Mouse (Mus musculus): ENCODE data around the gene Rnf220.

Gene Rnf220

DNA sequence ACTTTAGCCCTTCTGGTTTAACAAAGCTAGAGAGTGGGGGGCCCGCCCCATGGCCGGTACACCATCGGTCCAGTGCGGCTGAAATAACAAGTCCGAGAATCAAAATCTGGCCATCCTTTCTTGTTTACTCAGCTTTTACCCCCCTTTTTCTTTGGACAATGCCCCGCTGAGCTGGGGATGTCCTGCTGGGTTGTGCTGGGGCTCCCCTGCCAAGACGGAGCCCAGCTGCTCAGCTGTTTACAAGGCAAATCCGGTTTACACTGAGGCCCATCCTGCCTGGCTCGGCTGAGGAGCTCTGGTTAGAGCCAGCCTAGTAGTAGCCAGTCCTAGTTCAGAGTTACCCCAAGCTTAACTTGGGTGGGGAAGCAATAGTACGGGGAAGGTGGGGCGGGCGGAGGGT, 154.1 kb downstream of the Rnf220 start:
- DNase-seq (ENCODE audit: low read depth, low spot score) = no peak

DNA sequence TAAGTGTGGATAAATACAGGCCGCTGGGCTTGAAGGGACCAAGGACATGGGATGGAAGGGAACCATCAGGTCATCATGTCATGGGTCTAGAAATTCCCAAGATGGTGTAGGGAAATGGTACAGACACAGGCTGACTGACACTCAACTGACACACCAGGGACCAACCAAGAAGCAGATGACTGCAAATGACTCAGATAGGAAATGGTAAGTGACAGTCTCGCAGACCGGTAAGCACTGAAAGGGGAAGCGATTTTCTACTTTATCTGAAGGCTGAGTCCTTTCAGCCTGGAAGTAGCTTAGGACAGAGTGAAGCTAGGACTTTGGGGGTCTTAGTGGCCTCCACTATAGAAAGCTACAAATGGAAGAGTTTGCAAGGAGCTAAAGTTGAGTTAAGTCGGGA, 155.6 kb downstream of the Rnf220 start:
- no peak for DNase-seq (ENCODE audit: low read depth, low spot score)

DNA sequence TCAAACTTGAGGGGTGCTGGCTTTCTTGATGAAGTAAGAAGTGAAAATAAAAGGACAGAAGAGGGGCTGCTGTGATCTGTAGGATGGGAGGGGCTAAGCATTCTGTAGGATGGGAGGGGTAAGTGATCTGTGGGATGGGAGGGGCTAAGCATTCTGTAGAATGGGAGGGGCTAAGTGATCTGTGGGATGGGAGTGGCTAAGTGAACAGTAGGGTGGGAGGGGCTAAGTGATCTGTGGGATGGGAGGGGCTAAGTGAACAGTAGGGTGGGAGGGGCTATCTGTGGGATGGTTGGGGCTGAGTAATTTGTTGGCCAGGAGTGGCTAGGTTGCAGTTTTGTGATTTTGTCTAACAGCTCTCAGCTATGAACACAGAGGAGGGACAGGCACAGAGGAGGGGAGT, 157.1 kb downstream of the Rnf220 start:
- no peak for DNase-seq (ENCODE audit: low read depth, low spot score)

DNA sequence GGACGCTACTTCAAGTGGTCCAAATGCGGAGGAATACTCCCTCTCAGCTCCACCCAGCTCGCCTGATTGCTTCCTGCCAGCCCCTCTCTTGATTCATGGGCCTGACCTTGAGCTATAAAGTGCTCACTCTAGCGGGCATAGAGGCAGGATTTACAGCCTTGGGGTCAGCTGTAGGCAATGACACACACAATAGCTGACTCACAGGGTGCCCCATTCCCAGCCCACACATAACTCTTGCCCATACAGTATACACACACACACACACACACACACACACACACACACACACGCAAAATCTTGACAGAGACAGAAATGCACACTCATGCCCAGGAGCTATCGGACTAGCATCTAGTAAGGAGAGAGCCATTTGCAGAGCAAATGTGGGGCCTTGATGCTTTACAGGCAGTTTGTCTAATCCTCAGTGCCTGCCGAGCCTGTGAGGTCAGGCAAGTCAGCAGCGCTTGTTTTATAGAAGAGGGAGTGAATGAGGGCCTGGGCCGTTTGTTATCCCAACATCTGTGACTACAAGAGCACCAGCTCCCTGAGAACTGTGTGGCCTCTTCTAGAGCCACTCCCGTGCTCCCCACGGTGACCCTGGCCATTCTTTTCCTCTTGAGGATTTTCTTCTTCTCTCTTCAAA, 165.9 kb downstream of the Rnf220 start:
- no peak for DNase-seq (ENCODE audit: low read depth, low spot score)

DNA sequence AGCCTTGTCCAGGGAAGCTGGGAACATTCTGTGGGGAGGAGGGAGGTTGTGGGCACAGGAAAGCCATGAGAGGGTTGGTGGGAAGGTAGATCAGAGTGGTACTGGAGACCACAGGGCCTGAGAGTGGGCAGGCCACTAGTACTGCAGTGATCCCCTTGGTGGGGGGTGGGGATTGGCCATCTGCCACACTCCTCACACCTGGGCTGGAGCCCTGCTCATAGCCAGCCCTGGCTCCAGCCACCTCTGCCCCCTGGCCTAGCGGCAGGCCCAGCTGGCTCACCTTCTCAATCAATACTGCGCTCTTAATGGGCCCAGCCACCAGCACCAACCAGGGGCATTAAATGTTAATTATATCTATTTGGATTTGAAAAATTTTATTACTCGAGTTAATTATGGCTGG, 166.7 kb downstream of the Rnf220 start:
- no peak for DNase-seq (ENCODE audit: low read depth, low spot score)

DNA sequence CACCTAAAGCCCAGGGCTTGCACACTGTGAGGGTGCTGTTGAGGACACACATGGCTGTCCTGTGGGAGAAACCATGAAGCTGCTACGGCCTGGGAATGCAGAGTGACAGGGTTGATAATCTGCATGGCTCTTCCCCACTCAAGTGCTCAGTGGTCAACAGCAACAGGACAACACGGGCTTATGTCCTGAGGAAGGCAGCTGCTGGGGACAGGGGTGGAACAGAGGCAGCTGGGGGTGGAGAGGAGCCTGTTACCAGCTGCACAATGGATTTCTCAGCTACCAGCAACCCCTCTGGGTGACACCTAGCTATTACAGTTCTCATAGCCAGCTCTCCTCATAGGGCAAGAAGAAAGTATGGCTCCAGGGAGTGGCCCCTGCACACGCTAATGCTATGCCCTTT, 169.9 kb downstream of the Rnf220 start:
- no peak for DNase-seq (ENCODE audit: low read depth, low spot score)

DNA sequence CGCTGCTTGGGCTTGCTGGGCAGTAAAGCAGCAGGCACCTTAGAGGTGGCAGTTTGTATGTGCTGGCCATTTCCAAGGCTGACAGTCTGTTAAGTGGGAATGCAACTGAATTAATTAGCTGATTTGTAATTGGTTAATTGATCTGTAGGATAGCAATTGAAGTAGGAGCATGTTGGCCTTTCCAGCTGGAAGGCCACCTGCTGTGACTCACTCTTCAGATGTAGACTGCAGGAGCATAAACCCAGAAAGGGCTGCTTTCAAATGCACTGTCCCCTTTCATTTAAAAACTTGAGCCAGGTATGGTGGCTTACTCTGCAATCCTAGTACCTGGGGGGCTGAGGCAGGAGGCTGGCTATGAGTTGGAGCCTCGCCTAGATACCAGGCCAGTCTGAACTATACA, 171.8 kb downstream of the Rnf220 start:
- DNase-seq (ENCODE audit: low read depth, low spot score) = no peak

DNA sequence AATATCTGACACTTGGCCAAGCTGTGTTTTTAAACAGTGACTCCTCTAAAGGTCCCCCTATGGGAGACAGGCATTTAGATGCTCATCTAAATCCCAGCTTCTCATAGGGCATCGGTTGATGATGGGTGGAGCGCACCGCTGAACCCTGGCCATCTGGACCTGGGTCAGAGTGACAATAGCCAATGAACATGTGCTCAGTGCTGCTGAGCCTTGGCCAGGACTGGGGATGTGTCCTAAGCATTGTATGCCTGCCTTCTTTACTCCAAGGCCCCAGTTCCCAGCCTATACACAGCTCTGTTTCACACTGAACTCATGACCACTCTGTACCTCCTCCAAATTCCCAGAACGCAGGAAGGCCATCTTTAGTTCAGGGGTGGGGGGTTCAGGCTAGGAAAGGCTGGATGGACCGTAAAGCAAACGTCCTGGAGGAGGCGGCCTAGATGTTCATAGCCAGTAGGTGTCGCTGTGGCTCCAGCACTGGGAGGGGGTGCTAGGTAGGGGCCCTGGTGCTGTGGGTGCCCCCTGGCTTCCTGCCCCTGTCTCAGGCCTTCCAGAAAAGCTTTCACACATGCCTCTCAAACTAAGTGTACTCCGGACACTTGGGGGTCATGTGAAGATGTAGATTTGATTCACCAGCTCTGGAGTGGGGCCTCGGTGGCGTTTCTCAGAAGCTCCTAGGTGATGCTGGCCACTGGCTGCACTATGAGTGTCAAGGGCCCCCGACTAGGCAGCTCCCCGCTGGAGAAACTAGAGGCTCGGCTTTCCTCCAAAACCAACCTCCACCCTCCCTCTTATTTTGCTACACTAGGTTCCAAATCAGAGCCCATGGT, 173.1 kb downstream of the Rnf220 start:
- DNase-seq (ENCODE audit: low read depth, low spot score) = no peak

DNA sequence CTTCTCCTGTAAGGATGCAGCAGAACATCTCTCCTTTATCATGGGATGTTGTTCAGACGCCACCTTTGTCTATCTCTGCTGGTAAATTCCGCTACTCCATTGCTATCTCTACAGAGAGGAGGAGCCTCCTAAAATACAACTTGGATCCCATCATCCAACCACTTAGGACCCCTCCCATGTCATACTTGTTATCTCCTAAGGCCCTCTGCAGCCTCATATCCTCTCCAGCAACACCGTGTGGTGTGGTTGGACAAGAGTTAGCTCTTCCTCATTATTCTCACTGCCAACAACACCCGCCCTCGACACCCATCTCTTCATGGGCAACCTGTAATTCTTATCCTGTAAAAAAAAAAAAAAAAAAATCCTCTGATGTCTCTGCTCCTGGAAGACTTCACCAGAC, 175.8 kb downstream of the Rnf220 start:
- no peak for DNase-seq (ENCODE audit: low read depth, low spot score)

DNA sequence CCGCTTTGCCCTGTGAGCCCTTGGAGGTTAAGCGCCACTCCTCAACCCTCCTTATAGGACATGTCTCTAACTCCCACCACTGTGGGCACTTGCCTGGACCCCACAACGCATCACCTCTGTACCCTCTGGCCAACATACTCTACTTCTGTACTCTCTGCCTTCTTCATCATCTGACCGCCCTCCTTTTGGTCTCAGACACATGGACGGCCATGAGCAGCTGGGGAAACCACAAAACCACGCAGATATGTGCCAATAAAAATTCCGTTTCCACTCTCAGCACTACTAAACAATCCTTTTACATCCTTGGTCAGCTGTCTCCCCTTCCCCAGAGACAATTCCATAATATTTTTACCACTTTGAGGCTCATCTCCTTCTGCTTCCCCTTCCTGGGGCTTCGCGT, 178.3 kb downstream of the Rnf220 start:
- DNase-seq (ENCODE audit: low read depth, low spot score) = no peak

DNA sequence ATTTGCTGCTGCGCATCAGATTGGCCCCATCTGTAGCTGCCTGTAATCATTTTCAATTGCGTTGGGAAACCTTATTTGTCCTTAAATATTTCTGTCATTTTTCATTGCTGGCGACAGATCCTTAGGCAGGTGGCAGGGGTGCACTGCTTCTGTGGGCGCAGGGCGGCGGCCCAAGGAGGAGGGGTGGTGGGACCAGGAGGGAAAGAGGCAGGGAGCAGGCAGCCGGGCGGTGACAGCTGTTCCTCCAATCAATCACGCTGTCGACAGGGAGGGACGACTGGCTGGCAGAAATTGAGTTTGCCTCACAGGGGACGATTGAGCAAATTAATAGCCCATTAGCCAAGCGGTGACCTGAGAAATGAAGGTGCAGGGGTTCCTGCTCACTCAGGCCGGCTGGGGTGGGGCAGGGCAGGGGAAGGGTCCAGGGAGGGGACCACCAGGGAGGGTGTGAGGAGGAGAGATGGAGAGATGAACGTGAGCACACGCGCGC, 179.1 kb downstream of the Rnf220 start:
- no peak for DNase-seq (ENCODE audit: low read depth, low spot score)

DNA sequence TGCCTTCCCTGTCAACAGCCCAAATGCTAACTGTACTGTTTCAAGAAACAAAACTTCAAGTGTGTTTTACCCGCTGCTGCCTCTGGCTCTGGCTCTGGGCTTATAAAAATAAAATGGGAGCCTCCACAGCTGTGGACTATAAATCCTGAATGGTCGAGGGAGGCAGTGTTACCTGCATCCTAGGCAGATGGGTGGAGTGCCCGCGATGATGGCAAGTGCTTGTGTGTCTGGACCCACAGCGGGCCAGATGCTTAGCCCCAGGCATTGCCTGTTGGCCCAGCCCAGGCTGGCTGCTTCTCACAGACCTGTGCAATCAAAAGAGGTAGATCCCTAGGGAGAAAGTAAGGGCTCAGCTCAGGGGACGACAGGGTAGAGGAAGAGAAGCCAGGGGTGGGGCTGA, 180.1 kb downstream of the Rnf220 start:
- no peak for DNase-seq (ENCODE audit: low read depth, low spot score)

DNA sequence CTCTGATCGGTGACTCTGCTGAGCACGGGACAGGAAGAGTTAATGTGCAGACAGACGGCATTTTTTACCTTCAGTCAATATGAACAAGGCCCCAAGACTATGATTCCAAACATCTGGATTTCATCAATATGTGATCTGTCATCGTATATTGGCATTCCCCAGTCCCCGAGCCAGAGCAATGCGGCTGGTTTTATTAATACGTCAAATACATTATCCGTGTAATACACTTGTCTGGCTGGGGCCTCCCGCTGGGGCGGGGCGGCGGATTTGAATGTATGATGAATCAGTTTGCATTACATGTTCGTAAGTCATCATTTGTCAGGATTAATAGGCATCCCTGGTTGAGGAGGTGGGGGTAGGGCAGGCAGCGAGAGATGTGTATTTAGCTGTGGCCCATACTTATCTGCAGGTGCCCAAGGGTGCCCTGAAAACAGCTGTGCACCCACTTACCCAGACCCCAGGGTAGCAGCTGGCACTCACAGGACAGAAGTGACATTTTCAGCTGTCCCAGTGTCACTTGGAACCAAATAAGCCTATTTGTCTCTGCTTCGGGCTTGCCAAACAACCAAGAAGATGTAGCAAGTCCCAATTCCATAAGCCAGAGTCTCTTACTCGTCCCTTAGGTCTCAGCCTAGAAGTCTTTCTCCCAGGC, 181.9 kb downstream of the Rnf220 start:
- no peak for DNase-seq (ENCODE audit: low read depth, low spot score)

DNA sequence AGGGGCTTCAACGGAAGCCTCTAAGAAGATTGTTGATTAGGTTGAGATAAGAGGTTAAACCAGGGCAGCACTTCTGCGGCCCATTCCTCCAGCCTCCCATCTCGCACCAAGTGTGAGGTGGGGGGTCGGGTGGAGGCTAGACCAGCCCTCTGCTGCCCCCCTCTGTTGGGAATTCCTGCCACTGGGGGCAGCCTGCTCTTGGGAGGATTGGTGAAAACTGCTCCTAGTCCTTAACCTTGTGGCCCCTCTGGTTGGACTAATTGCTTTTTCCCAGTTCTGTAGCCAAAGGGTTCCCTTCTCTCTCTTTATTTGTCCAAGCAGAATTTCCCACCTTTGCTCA, 183.8 kb downstream of the Rnf220 start:
- no peak for DNase-seq (ENCODE audit: low read depth, low spot score)

DNA sequence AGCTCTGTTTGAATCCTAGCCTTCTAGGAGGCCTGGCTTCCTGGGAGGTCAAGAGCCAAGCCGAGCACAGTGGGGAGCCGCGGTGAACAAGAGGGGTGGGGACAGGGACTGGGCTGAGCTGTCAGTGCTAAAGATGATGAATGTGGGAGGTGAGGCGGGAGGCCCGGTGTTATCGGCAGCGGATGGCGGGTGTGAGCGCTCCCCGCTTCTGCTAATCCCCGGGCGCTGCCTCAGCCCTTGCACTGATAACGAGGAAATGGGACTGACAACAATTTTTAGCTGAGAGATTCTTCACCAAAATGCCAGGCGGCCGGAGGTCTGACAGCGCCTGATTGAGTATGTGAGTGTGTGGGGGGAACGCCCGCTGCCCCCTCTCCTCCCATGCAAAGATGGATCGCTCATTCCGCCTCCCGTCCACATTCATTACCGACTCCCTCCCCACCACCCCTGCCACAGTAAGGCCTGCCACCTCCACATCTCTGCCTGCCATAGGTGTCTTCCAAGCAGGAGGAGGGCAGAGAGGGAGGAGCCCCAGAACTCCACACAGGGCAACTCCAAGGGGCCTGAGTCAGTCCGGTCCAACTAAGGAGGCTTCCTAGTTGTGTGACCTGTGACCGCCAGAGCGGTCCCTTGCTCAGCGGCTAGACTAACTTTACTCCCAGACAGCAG, 184.3 kb downstream of the Rnf220 start:
- DNase-seq (ENCODE audit: low read depth, low spot score) = no peak

DNA sequence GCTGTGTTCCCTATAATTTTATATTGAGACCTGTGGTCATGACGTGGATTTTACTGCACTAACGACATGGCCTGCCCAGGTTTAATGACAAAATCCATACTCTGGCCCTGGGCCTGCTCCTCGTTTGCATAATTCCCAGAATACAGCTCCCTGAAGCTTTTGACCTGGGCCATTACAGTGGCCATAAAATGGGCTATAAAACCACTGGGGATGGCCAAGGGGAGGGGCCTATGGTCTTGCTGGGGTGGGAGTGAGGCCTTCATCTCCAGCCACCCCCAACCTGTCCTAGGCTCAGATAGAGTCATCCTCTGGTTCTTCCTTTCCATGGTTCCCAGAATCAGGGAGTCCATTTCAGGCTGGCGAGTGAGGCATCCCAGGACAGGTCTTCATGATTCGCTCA, 185.0 kb downstream of the Rnf220 start:
- no peak for DNase-seq (ENCODE audit: low read depth, low spot score)

DNA sequence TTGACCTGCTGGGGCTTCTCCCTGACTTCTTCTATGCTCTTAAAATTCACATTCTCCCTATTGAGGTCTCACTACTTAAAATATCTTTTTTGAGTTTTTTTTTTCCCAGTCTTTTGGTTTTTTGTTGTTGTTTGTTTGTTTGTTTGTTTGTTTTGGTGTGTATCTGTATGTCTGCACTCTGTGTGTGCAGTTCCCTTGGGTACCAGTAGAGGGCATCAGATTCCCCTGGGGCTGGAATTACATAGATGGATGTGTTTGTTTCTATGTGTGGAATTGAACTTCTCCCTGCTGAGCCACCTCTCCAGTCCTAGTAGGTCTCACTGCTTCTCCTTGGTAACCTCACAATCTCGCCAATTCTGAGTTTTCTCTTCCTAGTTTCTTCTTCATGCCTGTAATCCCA, 187.4 kb downstream of the Rnf220 start:
- no peak for DNase-seq (ENCODE audit: low read depth, low spot score)

DNA sequence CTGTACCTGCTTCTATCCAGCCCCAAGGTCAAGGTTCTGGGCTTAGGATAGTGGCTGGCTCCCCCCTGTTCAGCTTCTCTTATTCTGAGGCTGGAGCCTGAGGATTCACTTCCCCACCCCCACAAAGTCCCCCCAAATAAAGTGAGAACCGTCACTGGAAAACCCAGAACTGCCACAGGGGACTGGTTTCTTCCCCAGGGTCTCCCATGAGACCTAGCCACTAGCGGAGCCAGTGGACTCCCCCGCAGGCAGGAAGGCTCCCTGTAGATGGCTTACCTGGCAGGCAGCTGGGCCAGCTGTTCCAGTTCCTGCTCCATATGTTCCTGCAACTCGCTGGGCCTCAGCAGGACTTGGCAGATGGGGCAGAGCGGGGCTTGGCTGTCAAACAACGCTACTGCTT, 189.6 kb downstream of the Rnf220 start:
- no peak for DNase-seq (ENCODE audit: low read depth, low spot score)

DNA sequence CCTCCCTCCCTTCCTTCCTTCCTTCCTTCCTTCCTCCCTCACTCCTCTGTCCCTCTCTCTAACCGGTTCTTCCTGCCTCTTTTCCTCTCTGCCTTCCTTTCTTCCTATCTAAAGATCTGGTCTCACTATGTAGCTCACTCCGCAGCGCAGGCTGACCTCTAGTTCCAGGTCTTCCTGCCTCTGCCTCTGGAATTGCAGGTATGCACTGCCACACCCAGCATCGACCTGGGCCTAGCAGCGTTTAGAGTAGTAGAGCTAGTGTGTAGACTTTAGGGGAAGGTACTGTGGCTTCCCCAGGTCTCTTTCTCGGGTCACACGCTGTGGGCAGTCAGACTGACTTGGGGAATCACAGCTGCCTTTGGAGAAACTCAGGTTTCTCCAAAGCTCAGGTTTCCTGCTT, 191.4 kb downstream of the Rnf220 start:
- DNase-seq (ENCODE audit: low read depth, low spot score) = no peak

DNA sequence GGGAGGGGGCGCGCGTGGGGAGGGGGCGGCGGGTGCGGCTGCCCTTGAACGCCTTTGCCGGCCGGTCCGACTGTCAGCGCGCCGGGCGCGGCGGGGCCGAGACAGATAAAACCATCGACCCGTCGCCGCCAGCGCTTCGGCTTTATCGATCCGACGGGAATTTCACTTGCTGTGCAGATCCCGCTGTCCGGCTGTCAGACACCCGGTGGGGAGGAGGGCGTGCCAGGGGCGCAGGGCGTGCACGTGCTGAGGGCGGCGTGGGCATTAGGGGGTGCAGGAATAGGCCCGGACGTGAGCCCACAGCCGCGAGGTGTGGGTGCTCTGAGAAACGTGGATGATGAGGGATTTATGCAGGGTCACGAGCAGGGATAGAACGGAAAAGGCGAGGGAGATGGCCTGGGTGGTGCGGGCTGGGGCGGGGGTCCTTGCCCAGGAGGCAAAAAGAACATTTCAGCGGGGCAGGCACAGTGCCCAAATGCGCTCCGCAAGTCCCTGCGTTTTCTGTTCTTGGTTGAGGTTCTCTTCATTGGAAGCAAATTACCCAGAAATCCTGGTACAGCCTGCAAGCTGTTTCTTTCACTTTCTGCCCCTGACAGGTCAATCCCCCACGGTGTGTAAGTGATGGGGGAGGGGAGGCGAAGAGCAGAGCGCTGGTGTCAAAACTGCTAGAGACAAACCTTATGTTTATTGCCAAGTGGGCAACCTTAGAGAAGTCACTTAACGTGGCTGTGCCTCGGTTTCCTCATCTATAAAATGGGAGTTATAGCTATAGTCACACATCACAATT, 192.4 kb downstream of the Rnf220 start:
- no peak for DNase-seq (ENCODE audit: low read depth, low spot score)

DNA sequence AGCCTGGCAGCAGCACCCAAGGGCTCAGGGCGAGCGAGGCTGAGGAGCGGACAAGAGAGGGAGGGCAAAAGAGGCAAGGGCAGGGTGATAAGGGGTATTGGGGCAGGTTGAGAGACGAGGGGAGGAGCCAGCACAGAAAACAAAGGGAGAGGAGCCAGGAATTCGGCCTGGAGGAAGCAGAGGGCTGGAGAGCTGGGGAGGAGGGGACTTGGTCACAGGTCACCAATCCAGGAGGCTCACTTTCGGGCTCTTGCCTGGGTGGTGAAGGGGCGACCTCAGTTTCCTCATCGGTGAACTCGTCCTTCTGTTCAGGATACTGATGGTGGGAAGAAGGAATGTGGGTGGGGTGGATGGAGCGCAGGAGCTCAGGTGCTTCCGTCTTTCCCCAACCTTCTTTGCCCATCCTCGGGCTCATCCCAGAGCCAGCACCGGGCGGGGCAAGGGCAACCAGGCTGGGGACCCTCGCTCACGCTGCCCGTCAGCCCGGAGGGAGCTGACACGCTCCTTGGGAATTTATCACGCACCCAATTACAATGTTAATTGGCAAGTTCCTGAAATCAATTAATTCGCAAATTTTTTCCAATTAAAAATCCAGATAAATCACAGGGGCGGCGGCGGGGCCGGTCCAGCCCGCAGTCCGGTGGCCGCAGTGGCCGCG, 193.1 kb downstream of the Rnf220 start:
- no peak for DNase-seq (ENCODE audit: low read depth, low spot score)

Data from brain, embryonic 18.5 days (tissue).